In genomic region chr15:101224977-101225376, GRCm38 (mm10) we compare ENCODE assay signal across 8 mouse cellular contexts. TPM values are rescaled to one million over a fixed set of nuclear protein-coding genes. Genes with fewer than 3 reads are reported as not detected.
DNase-seq lines count a peak whose midpoint lies in the region; ATAC-seq and TF ChIP-seq lines count a peak whose summit lies in the region.

No protein-coding gene starts in this region.

- peak overlapping the region; percentile 86 for H3K4me2 ChIP-seq in limb, embryonic 13.5 days (replicated peaks)
- peak overlapping the region; percentile 96 for H3K4me2 ChIP-seq in midbrain, postnatal 0 days (ENCODE audit: low read depth, low read length, poor library complexity, severe bottlenecking)

- no peak for TF ChIP-seq CTCF in C2C12 (IDR thresholded peaks at IDR 0.05; ENCODE audit: control insufficient read depth, insufficient read depth, insufficient read length)
- TF ChIP-seq CTCF in midbrain, postnatal 0 days (IDR thresholded peaks at IDR 0.05): no peak

- peak overlapping the region; percentile 92 for H3K9ac ChIP-seq in limb, embryonic 13.5 days
- peak overlapping the region; percentile 79; the same call in 1 of the 2 replicates for H3K9ac ChIP-seq in midbrain, postnatal 0 days (replicated peaks; ENCODE audit: low read length, poor library complexity, severe bottlenecking)

- peak overlapping the region; percentile 93 for H3ac ChIP-seq in C2C12 (ENCODE audit: control insufficient read depth, insufficient read length, low read depth)

- ATAC-seq in limb, embryonic 13.5 days (ENCODE audit: low FRiP score, low read depth): no peak
- ATAC-seq in midbrain, postnatal 0 days (ENCODE audit: low FRiP score): no peak

- H3K9me3 ChIP-seq in limb, embryonic 13.5 days: no peaks in the 10 kb centered on the region
- H3K9me3 ChIP-seq in midbrain, postnatal 0 days (ENCODE audit: low read length): no peaks in the 10 kb centered on the region

- intact Hi-C loops in heart, postnatal 10 days (cut with DNase I): no loop called here
- intact Hi-C loops in left cerebral cortex, postnatal 36 days (cut with DNase I): loop anchor here (5.0 to 10.0 kb wide), 3 partner anchors 57 to 850 kb away; partner anchors contain the start of genes Atg101 and Eif4b
- intact Hi-C loops in gastrocnemius, postnatal 36 days (cut with DNase I): loop anchor here (5.0 to 10.0 kb wide), 3 partner anchors 62 to 850 kb away; partner anchors contain the start of gene Eif4b

- H3K27me3 ChIP-seq in C2C12 (ENCODE audit: control insufficient read depth, insufficient read depth, insufficient read length): no peaks in the 10 kb centered on the region
- no peaks in the 10 kb centered on the region for H3K27me3 ChIP-seq in limb, embryonic 13.5 days
- H3K27me3 ChIP-seq in midbrain, postnatal 0 days (ENCODE audit: insufficient read depth, low read length): no peaks in the 10 kb centered on the region

- WGBS in limb, embryonic 13.5 days: under 1% methylated on average over 14 of the region's 14 CpGs
- WGBS in midbrain, postnatal 0 days: 9% methylated on average over 14 of the region's 14 CpGs

- peak; percentile 37 for DNase-seq in T-cell, adult 2 months (ENCODE audit: low spot score)
- peak; percentile 50 to 57 for DNase-seq in heart, postnatal 10 days
- no peak for DNase-seq in midbrain, postnatal 0 days (ENCODE audit: low spot score)
- DNase-seq in left cerebral cortex, postnatal 36 days (ENCODE audit: low spot score in 2 of 2): no peak
- no peak for DNase-seq in urinary bladder, postnatal 25 days (ENCODE audit: low spot score)
- DNase-seq in gastrocnemius, postnatal 36 days: no peak

- no peaks in the 10 kb centered on the region for H3K79me2 ChIP-seq in C2C12 (ENCODE audit: control insufficient read depth, insufficient read depth)

- H3K27ac ChIP-seq in limb, embryonic 13.5 days: peak overlapping the region; percentile 91
- H3K27ac ChIP-seq in midbrain, postnatal 0 days (ENCODE audit: low read depth, low read length): no peak overlapping the region

- peaks cover 84% of the 10 kb centered on the region for H3K4me1 ChIP-seq in limb, embryonic 13.5 days
- H3K4me1 ChIP-seq in midbrain, postnatal 0 days (ENCODE audit: insufficient read depth, low read length): peaks cover 4% of the 10 kb centered on the region; the same call in 1 of the 2 replicates

- H3K79me3 ChIP-seq in C2C12 (ENCODE audit: low read depth): no peaks in the 10 kb centered on the region

- peak overlapping the region; percentile 81 for H3K4me3 ChIP-seq in C2C12 (ENCODE audit: insufficient read depth, poor library complexity, severe bottlenecking)
- peak overlapping the region; percentile 71 for H3K4me3 ChIP-seq in limb, embryonic 13.5 days
- peak overlapping the region; percentile 81 for H3K4me3 ChIP-seq in midbrain, postnatal 0 days (ENCODE audit: low read depth, low read length)

- peaks cover 7% of the 10 kb centered on the region for H3K36me3 ChIP-seq in C2C12 (ENCODE audit: control insufficient read depth, insufficient read depth)
- peaks cover 23% of the 10 kb centered on the region for H3K36me3 ChIP-seq in limb, embryonic 13.5 days
- H3K36me3 ChIP-seq in midbrain, postnatal 0 days (ENCODE audit: insufficient read depth, low read length): no peaks in the 10 kb centered on the region

TF ChIP-seq in C2C12, 6 proteins besides CTCF, POLR2A, EP300 and RAD21:
- TF ChIP-seq USF1 (IDR thresholded peaks at IDR 0.05; ENCODE audit: low read depth): no peak
- TF ChIP-seq MYOD1 (IDR thresholded peaks at IDR 0.05; ENCODE audit: control insufficient read depth, insufficient read length, low read depth): no peak
- no peak for TF ChIP-seq MYOG (IDR thresholded peaks at IDR 0.05; ENCODE audit: control insufficient read depth, extremely low read depth, insufficient read length)
TF ChIP-seq in C2C12: peak in this region for 0.

RNA-seq across cellular contexts. Expression of gene Grasp, which starts 1.0 kb away (rescaled TPM):
- polyA plus RNA-seq in C2C12 (2012; fragmentation: generic; extraction: Trizol): 7.1 TPM
- total RNA-seq in heart, postnatal 10 days (2021): 10 to 100 TPM; 14.9 to 18.0 TPM
- 5.7 and 6.0 TPM in 2 replicates for polyA plus RNA-seq in limb, embryonic 13.5 days (2015; fragmentation: Nextera tagmentation; extraction: Ambion mirVana)
- 6.3 and 7.7 TPM in 2 replicates for total RNA-seq in midbrain, postnatal 0 days (2014; rRNA removed)
- 1.8 and 1.9 TPM in 2 replicates for polyA plus RNA-seq in midbrain, postnatal 0 days (2015; fragmentation: Nextera tagmentation; extraction: Ambion mirVana)
- total RNA-seq in left cerebral cortex, postnatal 36 days (2021): 10 to 100 TPM; 76.3 to 89.5 TPM
- total RNA-seq in gastrocnemius, postnatal 36 days (2021): 1 to 10 TPM; 5.7 to 6.3 TPM

RNA-seq across cellular contexts. Expression of gene Nr4a1, which starts 29.1 kb away (rescaled TPM):
- 8.1 TPM for polyA plus RNA-seq in C2C12 (2012; fragmentation: generic; extraction: Trizol)
- total RNA-seq in heart, postnatal 10 days (2021): 10 to 100 TPM; 16.8 to 20.4 TPM
- polyA plus RNA-seq in limb, embryonic 13.5 days (2015; fragmentation: Nextera tagmentation; extraction: Ambion mirVana): 10.0 and 10.3 TPM in 2 replicates
- total RNA-seq in midbrain, postnatal 0 days (2014; rRNA removed): 6.9 and 7.7 TPM in 2 replicates
- polyA plus RNA-seq in midbrain, postnatal 0 days (2015; fragmentation: Nextera tagmentation; extraction: Ambion mirVana): 6.9 and 7.0 TPM in 2 replicates
- total RNA-seq in left cerebral cortex, postnatal 36 days (2021): 100 to 1,000 TPM in 1 of 2 experiments, 10 to 100 TPM in 1; 60.5 to 156 TPM
- total RNA-seq in gastrocnemius, postnatal 36 days (2021): 100 to 1,000 TPM; 152 to 202 TPM

RNA-seq across cellular contexts. Expression of gene Acvr1b, which starts 51.1 kb away (rescaled TPM):
- 3.8 TPM for polyA plus RNA-seq in C2C12 (2012; fragmentation: generic; extraction: Trizol)
- total RNA-seq in heart, postnatal 10 days (2021): 10 to 100 TPM; 18.7 to 20.9 TPM
- 6.1 and 7.1 TPM in 2 replicates for polyA plus RNA-seq in limb, embryonic 13.5 days (2015; fragmentation: Nextera tagmentation; extraction: Ambion mirVana)
- total RNA-seq in midbrain, postnatal 0 days (2014; rRNA removed): 77.8 and 86.8 TPM in 2 replicates
- 15.2 and 15.8 TPM in 2 replicates for polyA plus RNA-seq in midbrain, postnatal 0 days (2015; fragmentation: Nextera tagmentation; extraction: Ambion mirVana)
- 100 to 1,000 TPM; 110 to 118 TPM for total RNA-seq in left cerebral cortex, postnatal 36 days (2021)
- total RNA-seq in gastrocnemius, postnatal 36 days (2021): 10 to 100 TPM; 32.4 to 36.5 TPM

RNA-seq across cellular contexts. Expression of gene Atg101, which starts 59.1 kb away (rescaled TPM):
- 61.3 TPM for polyA plus RNA-seq in C2C12 (2012; fragmentation: generic; extraction: Trizol)
- 10 to 100 TPM; 24.1 to 28.2 TPM for total RNA-seq in heart, postnatal 10 days (2021)
- 64.1 and 70.4 TPM in 2 replicates for polyA plus RNA-seq in limb, embryonic 13.5 days (2015; fragmentation: Nextera tagmentation; extraction: Ambion mirVana)
- 33.5 and 61.1 TPM in 2 replicates for total RNA-seq in midbrain, postnatal 0 days (2014; rRNA removed)
- 74.2 and 75.6 TPM in 2 replicates for polyA plus RNA-seq in midbrain, postnatal 0 days (2015; fragmentation: Nextera tagmentation; extraction: Ambion mirVana)
- total RNA-seq in left cerebral cortex, postnatal 36 days (2021): 10 to 100 TPM; 43.5 to 45.5 TPM
- total RNA-seq in gastrocnemius, postnatal 36 days (2021): 10 to 100 TPM; 30.6 to 32.6 TPM

Comparison
In these comparisons a context has a peak if more than half of its experiments do, and no peak if none do; other contexts are left out.
1. DNase-seq: peak in T-cell, adult 2 months (single experiment) and heart, postnatal 10 days (2 of 2); none in midbrain, postnatal 0 days (single experiment), left cerebral cortex, postnatal 36 days (0 of 2), urinary bladder, postnatal 25 days (single experiment) and gastrocnemius, postnatal 36 days (0 of 2).
2. Peak in every context shown above with its lines, with median percentiles within 50 percentile points of each other: H3K4me3 ChIP-seq.